Mouse (Mus musculus): ENCODE measurements at regions not wholly inside any gene's neighbourhood (a gene's known extent, or its start where the extent isn't known, plus 50 kb on each side); places are given as distances from the start of the nearest gene placed in this dataset. TPM values are rescaled to one million over a fixed set of nuclear protein-coding genes. Genes with fewer than 3 reads are reported as not detected.

Small RNA genes in the stretch of these regions (microRNA-seq; reads per million reads assigned to microRNA genes)
- gene Gm22696, result not detected
